Mouse (Mus musculus) heart, postnatal 0 days (tissue): ENCODE data around the gene Smarce1.

Experiments used
- CTCF ChIP-seq: IDR thresholded peaks from 2 replicates; pipeline ENCODE4 v1.5.1; 2016; ENCODE audit warnings: antibody characterized with exemption, control low read depth, low read depth
- EP300 ChIP-seq: IDR thresholded peaks from 2 replicates; pipeline ENCODE4 v1.6.1; 2016; ENCODE audit warnings: antibody characterized with exemption, low read depth

GRCm38 (mm10) chr11:99217248-99217986 lies 13.4 kb downstream of the Smarce1 start:
- TF ChIP-seq CTCF, result 0 out of 2 replicates have a peak, but pooled peaks have one; percentile 7
- no peak for TF ChIP-seq EP300
